Mouse (Mus musculus) kidney, adult 2 months (tissue): ENCODE measurements at regions not wholly inside any gene's neighbourhood (a gene's known extent, or its start where the extent isn't known, plus 50 kb on each side); places are given as distances from the start of the nearest gene placed in this dataset.

Experiments
- CTCF ChIP-seq: fragments of 200-500 bp; conservative IDR thresholded peaks from 2 replicates; pipeline ENCODE4 v1.5.1; 2011; ENCODE audit warnings: low read depth, mild to moderate bottlenecking, control low read depth, low read length, moderate library complexity, mixed read lengths; ENCODE audit not compliant: insufficient read depth, insufficient read length
- POLR2A ChIP-seq: fragments of 200-500 bp; IDR thresholded peaks from one replicate; pipeline ENCODE4 v1.6.1; 2011; ENCODE audit warnings: low read depth, low read length, control low read depth

DNA sequence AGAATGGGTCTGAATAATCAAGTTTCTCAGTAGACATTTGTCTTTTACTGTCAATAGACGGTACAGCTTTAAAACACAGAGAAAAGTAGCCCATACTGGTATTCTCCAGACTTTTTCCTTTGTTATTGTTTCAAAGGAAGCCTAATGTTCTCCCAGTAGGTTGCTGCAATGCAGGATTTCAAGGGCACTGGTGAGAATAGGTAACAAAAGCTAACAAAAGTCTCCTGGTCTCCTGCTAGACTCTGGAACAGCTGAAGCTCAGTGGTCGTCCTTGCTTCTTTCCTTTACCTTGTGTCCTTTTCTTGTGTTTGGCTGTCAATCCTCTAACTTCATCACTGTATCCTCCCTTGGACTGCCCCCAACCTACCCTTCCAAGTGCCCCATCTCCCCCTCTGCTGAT is 350.9 kb downstream of the Wdr72 start:
- TF ChIP-seq CTCF (no peak), POLR2A (no peak)
